Mouse (Mus musculus) kidney, embryonic 16.5 days (tissue): ENCODE measurements around the gene Qprt. TPM values are rescaled to one million over a fixed set of nuclear protein-coding genes. Genes with fewer than 3 reads are reported as not detected.

Experiments used
- ATAC-seq: fragments of 200-750 bp; cut with Nextera tagmentation; 2 replicates; pipeline ENCODE4 v1.8.0; 2017; ENCODE audit warnings: moderate TSS enrichment; ENCODE audit not compliant: low FRiP score, low TSS enrichment
- H3K27ac ChIP-seq: fragments of 300-500 bp; sonication (generic); 2 replicates; pipeline ENCODE4 v1.5.1; 2014; ENCODE audit warnings: low read length
- H3K27me3 ChIP-seq: fragments of 300-500 bp; sonication (generic); 2 replicates; pipeline ENCODE4 v1.6.1; 2014; ENCODE audit warnings: low read length, control low read depth, mixed read lengths; ENCODE audit not compliant: insufficient read depth
- H3K36me3 ChIP-seq: fragments of 300-500 bp; sonication (generic); 2 replicates; pipeline ENCODE4 v1.6.1; 2014; ENCODE audit warnings: low read length, control low read depth, mixed read lengths; ENCODE audit not compliant: insufficient read depth
- H3K4me1 ChIP-seq: fragments of 300-500 bp; sonication (generic); 2 replicates; pipeline ENCODE4 v1.6.1; 2014; ENCODE audit warnings: low read length, control low read depth, mixed read lengths; ENCODE audit not compliant: insufficient read depth
- H3K4me2 ChIP-seq: fragments of 300-500 bp; sonication (generic); replicated peaks from 2 replicates; pipeline ENCODE4 v1.6.1; 2014; ENCODE audit warnings: low read depth, low read length
- H3K4me3 ChIP-seq: fragments of 300-500 bp; sonication (generic); 2 replicates; pipeline ENCODE4 v1.5.1; 2014; ENCODE audit warnings: mild to moderate bottlenecking, low read length
- H3K9ac ChIP-seq: fragments of 300-500 bp; sonication (generic); replicated peaks from 2 replicates; pipeline ENCODE4 v1.6.1; 2014; ENCODE audit warnings: low read length
- H3K9me3 ChIP-seq: fragments of 300-500 bp; sonication (generic); 2 replicates; pipeline ENCODE4 v1.6.1; 2016; ENCODE audit warnings: low read length, control low read depth
- WGBS: fragments of 180-500 bp; shearing (Covaris S2); extraction: QIAGEN DNeasy Blood & Tissue Kit; methylation state at CpG from one replicate; pipeline ENCODE4 v1.1.7; 2014; 5-methylcytosine and 5-hydroxymethylcytosine counted together
- polyA plus RNA-seq: library from polyadenylated mRNA; unstranded; fragments of >200 nt; fragmentation: Nextera tagmentation; extraction: Ambion mirVana; gene quantifications from 2 replicates; pipeline ENCODE4 v1.2.1, GENCODE M21; 2015

Gene Qprt
- 24.4 and 26.2 TPM in 2 replicates for polyA plus RNA-seq

DNA sequence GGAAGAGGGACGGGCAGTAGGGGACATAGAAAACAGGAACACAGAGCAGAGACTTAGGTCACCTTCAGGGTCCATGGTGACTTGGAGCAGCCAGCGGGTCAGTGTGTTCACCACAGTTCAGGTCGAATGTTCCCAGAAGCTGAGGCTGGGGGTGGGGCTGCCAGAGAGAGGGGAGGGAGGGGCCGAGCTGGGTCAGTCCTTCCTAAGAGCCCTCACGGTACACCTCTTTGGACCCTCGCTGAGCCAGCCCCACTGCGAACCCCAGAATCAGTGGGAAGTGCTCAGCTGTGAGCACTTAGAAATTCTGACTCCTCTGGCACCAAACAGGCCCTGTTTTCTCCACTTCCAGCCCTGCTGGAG, at the start of gene Qprt:
TSS of gene Qprt (minus strand) at position 316 of the 360 bp plus-strand sequence.
- peak; percentile 69 for ATAC-seq
- Histone ChIP-seq H3K9me3 (no peaks in the 10 kb centered on the region; the same call in 1 of the 2 replicates), H3K9ac (peak within 1 kb of the TSS; percentile 43), H3K4me1 (peaks cover 17% of the 10 kb centered on the region), H3K27me3 (0 out of 2 replicates have a peak, but pooled peaks cover 11% of the 10 kb centered on the region), H3K27ac (peak within 1 kb of the TSS; percentile 67), H3K4me2 (peak within 1 kb of the TSS; percentile 38), H3K4me3 (peak within 1 kb of the TSS; percentile 25), H3K36me3 (no peaks in the 10 kb centered on the region)
- WGBS = 7% methylated on average over 7 of the region's 7 CpGs

GRCm38 (mm10) chr7:127166501-127166900, 44.5 kb upstream of the Qprt start:
- 78% methylated on average over 5 of the region's 5 CpGs for WGBS
- no peaks in the 10 kb centered on the region for H3K36me3 ChIP-seq
- no peak for ATAC-seq

GRCm38 (mm10) chr7:127165607-127166493, 43.8 kb upstream of the Qprt start:
- no peaks in the 10 kb centered on the region for H3K27me3 ChIP-seq
- no peak overlapping the region for H3K4me3 ChIP-seq
- no peak overlapping the region for H3K4me2 ChIP-seq
- 81% methylated on average over 12 of the region's 12 CpGs for WGBS
- H3K9ac ChIP-seq = no peak overlapping the region
- no peak for ATAC-seq
- H3K4me1 ChIP-seq = no peaks in the 10 kb centered on the region
- no peaks in the 10 kb centered on the region for H3K36me3 ChIP-seq
- H3K9me3 ChIP-seq = no peaks in the 10 kb centered on the region
- no peak overlapping the region for H3K27ac ChIP-seq

More at GRCm38 (mm10) chr7:127166501-127166900, 44.5 kb upstream of the Qprt start:
- H3K9me3 ChIP-seq = no peaks in the 10 kb centered on the region
- no peak overlapping the region for H3K4me3 ChIP-seq
- no peaks in the 10 kb centered on the region for H3K27me3 ChIP-seq
- H3K27ac ChIP-seq = no peak overlapping the region
- no peak overlapping the region for H3K4me2 ChIP-seq
- H3K4me1 ChIP-seq = no peaks in the 10 kb centered on the region
- no peak overlapping the region for H3K9ac ChIP-seq

GRCm38 (mm10) chr7:127164002-127164401, 42.0 kb upstream of the Qprt start:
- WGBS = 86% methylated on average over 4 of the region's 4 CpGs
- Histone ChIP-seq H3K27me3 (no peaks in the 10 kb centered on the region), H3K4me3 (no peak overlapping the region), H3K36me3 (no peaks in the 10 kb centered on the region), H3K4me2 (no peak overlapping the region), H3K4me1 (no peaks in the 10 kb centered on the region), H3K9ac (no peak overlapping the region), H3K27ac (no peak overlapping the region), H3K9me3 (no peaks in the 10 kb centered on the region)
- ATAC-seq = no peak

DNA sequence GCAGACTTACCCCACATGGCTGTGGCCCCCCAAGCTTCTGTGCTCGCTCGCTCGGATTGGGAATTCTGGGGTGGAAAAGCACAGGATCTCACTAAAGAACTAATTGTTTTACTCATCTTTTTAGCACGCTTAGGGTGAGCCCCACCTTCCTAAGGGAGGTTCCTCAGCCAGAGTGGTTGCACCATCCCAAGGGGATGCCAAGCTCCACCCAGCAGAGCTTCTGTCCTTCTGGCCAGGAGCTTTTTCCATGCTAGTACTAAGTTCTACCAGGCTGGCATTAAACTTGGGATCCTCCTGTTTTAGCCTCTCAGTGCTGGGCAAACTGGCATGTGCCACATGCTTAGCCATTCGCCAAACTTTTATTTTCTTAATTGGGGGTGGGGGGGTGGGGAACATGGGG, 40.5 kb upstream of the Qprt start:
- no peaks in the 10 kb centered on the region for H3K9me3 ChIP-seq
- 82% methylated on average over 5 of the region's 5 CpGs for WGBS
- no peaks in the 10 kb centered on the region for H3K27me3 ChIP-seq
- no peaks in the 10 kb centered on the region for H3K4me1 ChIP-seq
- H3K4me3 ChIP-seq = no peak overlapping the region
- no peak for ATAC-seq
- H3K36me3 ChIP-seq = no peaks in the 10 kb centered on the region
- no peak overlapping the region for H3K9ac ChIP-seq
- no peak overlapping the region for H3K27ac ChIP-seq
- H3K4me2 ChIP-seq = no peak overlapping the region

GRCm38 (mm10) chr7:127157548-127157947, 35.5 kb upstream of the Qprt start:
- no peak overlapping the region for H3K4me3 ChIP-seq
- H3K36me3 ChIP-seq = no peaks in the 10 kb centered on the region
- no peaks in the 10 kb centered on the region for H3K4me1 ChIP-seq
- no peak for ATAC-seq
- 75% methylated on average over 4 of the region's 4 CpGs for WGBS
- no peaks in the 10 kb centered on the region for H3K9me3 ChIP-seq
- no peak overlapping the region for H3K4me2 ChIP-seq
- H3K9ac ChIP-seq = no peak overlapping the region
- no peak overlapping the region for H3K27ac ChIP-seq
- no peaks in the 10 kb centered on the region for H3K27me3 ChIP-seq

DNA sequence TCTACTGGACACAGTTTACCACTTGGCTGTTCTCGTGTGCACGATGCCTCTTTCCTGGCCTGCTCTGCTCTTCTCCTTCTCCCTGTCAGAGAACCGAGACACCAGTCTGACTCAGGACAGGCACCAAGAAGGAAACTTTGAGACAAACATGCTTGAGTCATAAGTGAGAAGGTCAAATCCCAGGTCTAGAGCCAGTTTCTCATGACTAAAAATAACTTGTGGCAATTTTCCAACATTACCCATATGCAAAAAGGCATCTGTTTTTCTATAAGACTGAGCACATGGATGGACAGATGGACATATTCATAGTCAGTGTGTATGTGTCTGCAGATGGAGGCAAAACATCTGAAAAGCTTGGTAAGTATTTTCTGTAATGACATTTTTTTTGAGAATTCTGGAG, 31.5 kb upstream of the Qprt start:
- H3K9me3 ChIP-seq = no peaks in the 10 kb centered on the region
- no peaks in the 10 kb centered on the region for H3K4me1 ChIP-seq
- WGBS = 77% methylated on average over 3 of the region's 3 CpGs
- H3K4me2 ChIP-seq = no peak overlapping the region
- no peak for ATAC-seq
- no peaks in the 10 kb centered on the region for H3K36me3 ChIP-seq
- no peaks in the 10 kb centered on the region for H3K27me3 ChIP-seq
- no peak overlapping the region for H3K9ac ChIP-seq
- no peak overlapping the region for H3K4me3 ChIP-seq
- H3K27ac ChIP-seq = no peak overlapping the region

GRCm38 (mm10) chr7:127152464-127152863, 30.4 kb upstream of the Qprt start:
- Histone ChIP-seq H3K27ac (no peak overlapping the region), H3K9ac (no peak overlapping the region), H3K27me3 (no peaks in the 10 kb centered on the region), H3K4me2 (no peak overlapping the region), H3K9me3 (no peaks in the 10 kb centered on the region), H3K4me3 (no peak overlapping the region), H3K4me1 (no peaks in the 10 kb centered on the region), H3K36me3 (no peaks in the 10 kb centered on the region)
- WGBS = 91% methylated on average over 6 of the region's 6 CpGs
- ATAC-seq = no peak

DNA sequence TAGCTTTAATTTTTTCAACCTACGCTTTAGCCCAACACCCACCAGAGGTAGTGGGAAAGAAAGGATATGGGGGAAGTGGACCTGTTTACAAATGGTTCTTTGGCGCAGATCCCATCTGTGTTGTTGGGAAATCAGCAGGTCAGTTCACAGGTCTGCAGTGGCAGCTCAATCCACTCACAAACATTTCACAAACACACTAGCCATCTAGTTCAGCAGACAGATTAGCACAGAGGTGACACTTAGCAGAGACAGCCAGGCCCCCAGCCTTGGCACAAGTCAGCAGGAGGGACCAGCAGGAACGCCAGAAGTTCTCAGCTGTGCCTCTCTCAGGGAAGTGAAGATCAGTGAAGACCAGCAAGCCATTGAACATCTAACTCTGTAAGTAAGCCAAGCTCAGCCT, 25.9 kb upstream of the Qprt start:
- Histone ChIP-seq H3K27ac (no peak overlapping the region), H3K9ac (no peak overlapping the region), H3K27me3 (no peaks in the 10 kb centered on the region), H3K4me3 (no peak overlapping the region), H3K4me1 (no peaks in the 10 kb centered on the region), H3K9me3 (no peaks in the 10 kb centered on the region), H3K36me3 (no peaks in the 10 kb centered on the region), H3K4me2 (no peak overlapping the region)
- WGBS = 72% methylated on average over 3 of the region's 3 CpGs
- no peak for ATAC-seq

GRCm38 (mm10) chr7:127146267-127146603, 24.2 kb upstream of the Qprt start:
- Histone ChIP-seq H3K4me3 (no peak overlapping the region), H3K9me3 (no peaks in the 10 kb centered on the region), H3K4me1 (no peaks in the 10 kb centered on the region), H3K27me3 (no peaks in the 10 kb centered on the region), H3K9ac (no peak overlapping the region), H3K4me2 (no peak overlapping the region), H3K36me3 (no peaks in the 10 kb centered on the region), H3K27ac (no peak overlapping the region)
- WGBS = 58% methylated on average over 2 of the region's 2 CpGs
- ATAC-seq = no peak
